In genomic region chr7:142459299-142459691, GRCm38 (mm10) we compare ENCODE assay signal across 10 mouse cellular contexts. TPM values are rescaled to one million over a fixed set of nuclear protein-coding genes. Genes with fewer than 3 reads are reported as not detected.
DNase-seq lines count a peak whose midpoint lies in the region; ATAC-seq lines count a peak whose summit lies in the region.
"Had no signal": no experiment of that assay in that cellular context is flagged by ENCODE, and none has a peak within 500 bp of the region (broad histone marks: within the 10 kb centered on the region; RNA-seq: fewer than 3 reads in every experiment).

No protein-coding gene starts in this region.

- H3K27ac ChIP-seq in hindbrain, embryonic 10.5 days: peak overlapping the region; percentile 86
- H3K27ac ChIP-seq in hindbrain, embryonic 11.5 days (ENCODE audit: low read depth, low read length): no peak overlapping the region

- no peaks in the 10 kb centered on the region for H3K36me3 ChIP-seq in hindbrain, embryonic 10.5 days
- no peaks in the 10 kb centered on the region for H3K36me3 ChIP-seq in hindbrain, embryonic 11.5 days (ENCODE audit: control insufficient read depth, insufficient read depth, low read length)

- no peak overlapping the region for H3K9ac ChIP-seq in hindbrain, embryonic 11.5 days (ENCODE audit: low read depth, low read length)

- H3K4me1 ChIP-seq in hindbrain, embryonic 10.5 days (replicated peaks): peaks cover 48% of the 10 kb centered on the region
- H3K4me1 ChIP-seq in hindbrain, embryonic 11.5 days (replicated peaks; ENCODE audit: control insufficient read depth, insufficient read depth, low read length): no peaks in the 10 kb centered on the region

- no peaks in the 10 kb centered on the region for H3K27me3 ChIP-seq in hindbrain, embryonic 10.5 days (ENCODE audit: insufficient read depth, poor library complexity, severe bottlenecking)
- H3K27me3 ChIP-seq in hindbrain, embryonic 11.5 days (ENCODE audit: control insufficient read depth, insufficient read depth, low read length): no peaks in the 10 kb centered on the region

- WGBS in hindbrain, embryonic 10.5 days: 89% methylated on average over 2 of the region's 2 CpGs
- WGBS in hindbrain, embryonic 11.5 days: 93% methylated on average over 2 of the region's 2 CpGs

- intact Hi-C loops in heart, postnatal 36 days (cut with DNase I): no loop called here
- intact Hi-C loops in left cerebral cortex, postnatal 4 days (cut with DNase I): no loop called here

- no peak overlapping the region for H3K4me3 ChIP-seq in hindbrain, embryonic 10.5 days
- no peak overlapping the region for H3K4me3 ChIP-seq in hindbrain, embryonic 11.5 days (ENCODE audit: low read depth, low read length)

- DNase-seq in hindbrain, embryonic 10.5 days (ENCODE audit: low spot score): no peak
- no peak for DNase-seq in hindbrain, embryonic 11.5 days (ENCODE audit: low spot score)
- peak; percentile 29 for DNase-seq in thymus, postnatal 4 days
- no peak for DNase-seq in thymus, postnatal 0 days (ENCODE audit: low spot score)
- peak; percentile 23 to 36 for DNase-seq in heart, postnatal 36 days
- no peak for DNase-seq in right cerebral cortex, postnatal 25 days
- no peak for DNase-seq in left cerebral cortex, postnatal 4 days
- DNase-seq in adrenal gland, postnatal 4 days (ENCODE audit: low spot score in 2 of 2): no peak
- DNase-seq: lung, adult 2 months had no signal

- H3K9me3 ChIP-seq in hindbrain, embryonic 10.5 days: no peaks in the 10 kb centered on the region
- no peaks in the 10 kb centered on the region for H3K9me3 ChIP-seq in hindbrain, embryonic 11.5 days (ENCODE audit: control insufficient read depth, low read length)

- no peak for ATAC-seq in hindbrain, embryonic 11.5 days (ENCODE audit: low FRiP score)

- H3K4me2 ChIP-seq in hindbrain, embryonic 11.5 days (replicated peaks; ENCODE audit: low read depth, low read length): no peak overlapping the region

RNA-seq across cellular contexts. Expression of gene Lsp1, which starts 1.3 kb away (rescaled TPM):
- polyA plus RNA-seq in hindbrain, embryonic 10.5 days (2016; fragmentation: Nextera tagmentation; extraction: Ambion mirVana): 17.9 and 19.4 TPM in 2 replicates
- 16.1 and 18.7 TPM in 2 replicates for polyA plus RNA-seq in hindbrain, embryonic 11.5 days (2014; fragmentation: Nextera tagmentation; extraction: Ambion mirVana)
- polyA plus RNA-seq in thymus, postnatal 0 days (2015; fragmentation: Nextera tagmentation; extraction: Ambion mirVana): 655 and 664 TPM in 2 replicates
- total RNA-seq in heart, postnatal 36 days (2021): 10 to 100 TPM; 31.7 to 40.4 TPM
- total RNA-seq in left cerebral cortex, postnatal 4 days (2021): 1 to 10 TPM; 5.5 to 5.7 TPM
- total RNA-seq in adrenal gland, postnatal 4 days (2021): 10 to 100 TPM; 25.1 to 43.0 TPM

RNA-seq across cellular contexts. Expression of gene Tnni2, which starts 17.7 kb away (rescaled TPM):
- polyA plus RNA-seq in hindbrain, embryonic 10.5 days (2016; fragmentation: Nextera tagmentation; extraction: Ambion mirVana): 1.2 and 1.3 TPM in 2 replicates
- polyA plus RNA-seq in hindbrain, embryonic 11.5 days (2014; fragmentation: Nextera tagmentation; extraction: Ambion mirVana): 1.4 and 1.7 TPM in 2 replicates
- polyA plus RNA-seq in thymus, postnatal 0 days (2015; fragmentation: Nextera tagmentation; extraction: Ambion mirVana): 14.1 and 14.3 TPM in 2 replicates
- total RNA-seq in heart, postnatal 36 days (2021): 1 to 10 TPM; 1.6 to 3.4 TPM
- not detected for total RNA-seq in left cerebral cortex, postnatal 4 days (2021)
- 100 to 1,000 TPM in 1 of 2 experiments, 10 to 100 TPM in 1; 79.5 to 219 TPM for total RNA-seq in adrenal gland, postnatal 4 days (2021)

RNA-seq across cellular contexts. Expression of gene Syt8, which starts 24.6 kb away (rescaled TPM):
- polyA plus RNA-seq in hindbrain, embryonic 10.5 days (2016; fragmentation: Nextera tagmentation; extraction: Ambion mirVana): not detected in 2 replicates
- polyA plus RNA-seq in hindbrain, embryonic 11.5 days (2014; fragmentation: Nextera tagmentation; extraction: Ambion mirVana): not detected in 2 replicates
- 0.34 and 0.75 TPM in 2 replicates for polyA plus RNA-seq in thymus, postnatal 0 days (2015; fragmentation: Nextera tagmentation; extraction: Ambion mirVana)
- not detected for total RNA-seq in heart, postnatal 36 days (2021)
- total RNA-seq in left cerebral cortex, postnatal 4 days (2021): not detected
- total RNA-seq in adrenal gland, postnatal 4 days (2021): not detected
- total RNA-seq: hematopoietic stem cell, adult 5-6 weeks had no signal

RNA-seq across cellular contexts. Expression of gene Tnnt3, which starts 39.3 kb away (rescaled TPM):
- polyA plus RNA-seq in hindbrain, embryonic 10.5 days (2016; fragmentation: Nextera tagmentation; extraction: Ambion mirVana): 1.1 and 3.0 TPM in 2 replicates
- 1.7 and 1.9 TPM in 2 replicates for polyA plus RNA-seq in hindbrain, embryonic 11.5 days (2014; fragmentation: Nextera tagmentation; extraction: Ambion mirVana)
- polyA plus RNA-seq in thymus, postnatal 0 days (2015; fragmentation: Nextera tagmentation; extraction: Ambion mirVana): 4.7 and 5.2 TPM in 2 replicates
- total RNA-seq in heart, postnatal 36 days (2021): under 1 TPM; 0.61 to 0.68 TPM
- total RNA-seq in left cerebral cortex, postnatal 4 days (2021): 1 to 10 TPM in 1 of 2 experiments, not detected in 1; 1.3 TPM
- total RNA-seq in adrenal gland, postnatal 4 days (2021): 100 to 1,000 TPM; 118 to 299 TPM

Comparison
In these comparisons a context has a peak if more than half of its experiments do, and no peak if none do; other contexts are left out.
1. DNase-seq: peak in thymus, postnatal 4 days (single experiment) and heart, postnatal 36 days (2 of 2); none in hindbrain, embryonic 10.5 days (single experiment), hindbrain, embryonic 11.5 days (single experiment), thymus, postnatal 0 days (single experiment), right cerebral cortex, postnatal 25 days (single experiment), left cerebral cortex, postnatal 4 days (single experiment) and adrenal gland, postnatal 4 days (0 of 2).
2. RNA of gene Tnni2, which starts 17.7 kb away (total RNA-seq): 79.5 to 219 TPM in adrenal gland, postnatal 4 days; 1.6 to 3.4 TPM in heart, postnatal 36 days and not detected in left cerebral cortex, postnatal 4 days; every median in the first group is over 10 times any median in the second.